Mouse (Mus musculus): ENCODE results near the gene Hinfp. TPM values are rescaled to one million over a fixed set of nuclear protein-coding genes. Genes with fewer than 3 reads are reported as not detected.
"Not testable (repeated sequence)": the region's sequence is repeated elsewhere in the genome, so short reads cannot be mapped to it uniquely, and the experiment has no call there.

Gene Hinfp
- total RNA-seq, 2 experiments from 2014 or later, result 34.0 to 35.8 TPM

- no peak for DNase-seq
- intact Hi-C loops (cut with DNase I), result no loop called here
Observed at GRCm38 (mm10) chr9:44314257-44314547, 8.7 kb upstream of the Hinfp start.

DNA sequence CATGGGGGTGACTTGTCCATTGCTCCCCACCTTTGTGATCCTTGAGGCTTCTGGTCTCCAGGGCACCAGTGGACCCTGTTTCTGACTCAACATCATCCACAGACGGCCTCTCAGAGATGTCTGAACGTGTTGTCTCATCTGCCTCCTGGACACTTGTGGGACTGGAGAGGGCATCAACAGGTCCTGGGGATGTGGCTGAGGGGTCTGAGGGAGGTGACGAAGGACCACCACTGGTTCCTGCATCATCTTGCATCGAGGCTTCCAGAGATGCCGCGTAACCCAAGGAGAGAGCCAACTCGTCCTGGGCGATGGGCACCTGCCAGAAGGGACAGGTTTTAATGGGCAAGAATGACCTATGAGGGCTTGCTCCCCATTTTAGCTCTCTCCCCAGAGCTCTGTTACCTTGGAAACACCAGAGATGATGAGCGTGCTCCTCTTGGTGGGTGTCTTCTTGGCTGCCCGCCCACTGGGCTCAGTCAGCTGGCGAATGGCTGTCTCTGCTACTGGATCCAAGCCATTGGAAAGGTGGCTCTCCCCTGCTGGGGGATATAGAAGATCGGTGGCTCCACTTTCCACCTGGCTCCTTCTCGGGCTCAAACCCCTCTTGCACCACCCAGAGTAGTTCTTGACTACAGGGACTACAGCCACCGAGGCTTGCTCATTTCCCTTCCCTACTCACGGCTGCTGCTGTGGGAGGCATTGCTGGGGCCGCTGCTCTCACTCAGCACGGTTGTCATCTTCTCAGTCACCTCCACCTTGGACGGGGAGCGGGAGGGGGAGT, 8.2 kb upstream of the Hinfp start:
- peak; percentile 74 for DNase-seq
- intact Hi-C loops (cut with DNase I), result no loop called here

GRCm38 (mm10) chr9:44311136-44312134, 6.0 kb upstream of the Hinfp start:
- intact Hi-C loops (cut with DNase I), result no loop called here
- no peak for DNase-seq

DNA sequence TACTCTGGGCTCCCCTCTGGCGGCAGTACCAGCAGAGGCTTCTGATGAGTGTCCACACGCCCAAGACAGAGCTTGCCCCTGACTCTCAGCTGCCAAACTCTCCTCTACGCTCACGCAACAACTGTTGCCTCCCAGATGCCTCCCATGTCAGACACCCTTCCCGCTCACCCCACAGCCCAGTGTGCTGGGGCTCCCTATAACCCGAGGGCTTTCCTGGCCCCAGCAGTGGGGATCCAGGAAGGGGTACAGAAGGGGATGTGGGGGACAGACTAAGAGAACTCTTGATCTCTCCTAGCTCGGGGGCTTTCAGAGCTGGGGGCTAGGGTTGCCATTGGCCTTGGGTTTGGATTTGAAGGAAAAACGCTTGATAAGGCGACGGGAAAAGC, 5.3 kb upstream of the Hinfp start:
- DNase-seq, result no peak
- intact Hi-C loops (cut with DNase I), result no loop called here

DNA sequence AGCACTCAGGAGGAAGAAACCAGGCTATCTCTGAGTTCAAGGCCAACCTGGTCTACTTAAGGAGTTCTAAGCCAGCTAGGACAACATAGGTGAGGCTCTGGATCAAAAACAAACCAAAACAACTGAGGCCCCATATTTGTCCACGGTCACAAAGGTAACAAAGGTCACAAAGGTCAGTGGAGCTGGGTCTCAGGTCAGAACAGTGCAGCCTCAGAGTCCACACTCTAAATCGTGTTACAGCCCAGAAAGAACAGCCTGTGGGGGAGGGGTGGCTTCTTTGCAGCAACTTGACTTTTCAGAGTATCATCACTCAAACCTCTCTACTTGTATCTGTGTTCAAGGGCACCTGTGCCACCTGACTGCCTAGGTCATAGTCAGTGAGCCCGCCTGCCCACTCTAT, 4.3 kb upstream of the Hinfp start:
- DNase-seq, result no peak
- intact Hi-C loops (cut with DNase I), result no loop called here

- DNase-seq, result no peak
- intact Hi-C loops (cut with DNase I), result no loop called here
Observed at GRCm38 (mm10) chr9:44307248-44307647, 1.8 kb upstream of the Hinfp start.

GRCm38 (mm10) chr9:44306532-44306931, 1.1 kb upstream of the Hinfp start:
- intact Hi-C loops (cut with DNase I), result no loop called here
- no peak for DNase-seq

DNA sequence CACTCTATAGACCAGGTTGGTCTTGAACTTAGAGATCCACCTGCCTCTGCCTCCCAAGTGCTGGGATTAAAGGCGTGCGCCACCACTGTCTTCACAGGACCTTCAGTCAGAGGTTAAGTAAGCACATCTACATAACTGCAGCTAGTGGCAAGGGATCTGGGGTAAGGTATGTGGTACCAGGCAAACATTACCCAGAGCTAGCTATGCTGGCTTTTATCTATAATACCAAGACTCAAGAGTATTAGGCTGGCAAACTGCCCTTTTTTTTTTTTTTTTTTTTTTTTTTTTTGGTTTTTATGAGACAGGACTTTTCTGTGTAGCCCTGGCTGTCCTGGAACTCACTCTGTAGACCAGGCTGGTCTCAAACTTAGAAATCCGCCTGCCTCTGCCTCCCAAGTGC, 5.5 kb downstream of the Hinfp start:
- DNase-seq; intact Hi-C loops (cut with DNase I): not testable (repeated sequence)

DNA sequence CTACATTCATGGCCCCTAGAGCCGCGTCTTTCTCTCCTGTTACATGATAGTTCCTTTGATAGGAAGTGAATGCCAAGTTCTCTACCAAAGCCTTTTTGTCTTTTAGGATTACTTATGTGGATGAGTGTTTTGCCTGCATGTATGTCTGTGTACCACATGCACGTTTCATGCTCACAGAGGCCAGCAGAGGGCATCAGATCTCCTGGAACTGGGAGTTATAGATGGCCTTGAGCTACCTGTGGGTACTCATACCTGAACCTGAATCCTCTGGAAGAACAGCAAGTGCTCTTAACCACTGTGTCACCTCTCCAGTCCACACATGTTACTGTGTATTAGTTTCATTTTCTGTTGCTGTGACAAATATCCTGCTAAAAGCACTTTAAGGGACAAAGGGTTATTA, 13.0 kb downstream of the Hinfp start:
- DNase-seq, result peak; percentile 39
- intact Hi-C loops (cut with DNase I), result no loop called here

DNA sequence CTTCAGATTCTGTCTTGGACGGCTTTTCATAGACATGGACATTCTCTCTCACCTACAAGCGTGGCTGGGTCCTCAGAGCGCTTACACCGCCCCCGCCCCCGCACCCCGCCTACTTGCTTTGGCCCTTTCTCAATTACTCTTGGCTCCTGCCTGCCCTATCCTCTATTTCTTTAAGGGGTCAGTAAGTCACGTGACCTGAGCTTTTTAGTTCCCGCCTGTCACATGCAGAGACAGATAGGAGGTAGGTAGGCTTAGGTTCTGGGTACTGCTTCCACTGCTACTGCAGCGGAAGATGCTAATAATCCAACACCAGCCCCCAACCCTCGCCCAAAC, 16.5 kb downstream of the Hinfp start:
- no peak for DNase-seq
- intact Hi-C loops (cut with DNase I), result no loop called here

DNA sequence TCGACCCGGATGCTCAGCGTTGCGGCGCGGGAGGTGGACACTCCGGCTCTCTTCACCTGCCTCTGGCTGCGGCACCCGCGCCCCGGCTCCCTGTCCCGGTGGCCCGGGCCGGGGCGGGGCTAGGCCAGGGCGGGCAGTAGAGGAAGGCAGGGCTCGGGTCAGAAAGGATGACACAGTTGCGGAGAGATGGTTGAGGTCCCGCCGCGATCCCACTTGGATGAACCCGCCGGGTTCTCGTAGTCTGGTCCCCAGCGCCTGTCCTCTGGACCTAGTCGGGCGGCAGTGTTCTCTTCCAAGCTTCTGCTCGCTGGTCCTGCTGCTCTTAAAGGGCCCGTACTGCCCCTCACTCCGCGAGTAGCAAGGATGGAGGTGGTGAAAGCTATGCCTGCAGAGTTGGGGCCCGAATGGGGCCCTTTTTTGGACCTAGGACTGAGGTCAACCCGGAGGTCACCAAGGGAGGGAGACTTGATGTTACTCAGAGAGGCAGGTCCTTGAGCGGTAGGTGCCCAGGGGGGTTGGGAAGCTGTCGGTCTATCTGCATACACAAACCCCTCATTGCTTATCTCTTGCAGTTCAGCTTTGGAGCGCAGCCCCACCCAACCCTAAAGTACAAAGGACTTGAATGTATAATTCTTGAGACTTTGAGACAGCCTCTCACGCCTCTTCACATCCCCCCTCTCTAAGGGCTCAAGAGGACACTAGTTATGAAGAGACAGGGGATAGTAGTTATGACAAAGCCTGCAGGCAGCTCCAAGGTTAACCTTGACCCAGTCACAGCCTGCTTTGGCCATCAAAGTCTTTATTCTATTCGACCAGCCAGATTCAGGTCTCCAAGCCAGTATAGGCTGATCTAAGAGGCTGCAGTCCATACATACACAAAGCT, 17.2 kb downstream of the Hinfp start, which contains the start of gene Abcg4:
Gene Abcg4 (minus strand): TSS at position 540 of the 883 bp plus-strand sequence.
- intact Hi-C loops (cut with DNase I), result no loop called here
- peak; percentile 47 for DNase-seq

- DNase-seq, result peak; percentile 57
- intact Hi-C loops (cut with DNase I), result no loop called here
Observed at GRCm38 (mm10) chr9:44287401-44288075, 17.9 kb downstream of the Hinfp start.

DNA sequence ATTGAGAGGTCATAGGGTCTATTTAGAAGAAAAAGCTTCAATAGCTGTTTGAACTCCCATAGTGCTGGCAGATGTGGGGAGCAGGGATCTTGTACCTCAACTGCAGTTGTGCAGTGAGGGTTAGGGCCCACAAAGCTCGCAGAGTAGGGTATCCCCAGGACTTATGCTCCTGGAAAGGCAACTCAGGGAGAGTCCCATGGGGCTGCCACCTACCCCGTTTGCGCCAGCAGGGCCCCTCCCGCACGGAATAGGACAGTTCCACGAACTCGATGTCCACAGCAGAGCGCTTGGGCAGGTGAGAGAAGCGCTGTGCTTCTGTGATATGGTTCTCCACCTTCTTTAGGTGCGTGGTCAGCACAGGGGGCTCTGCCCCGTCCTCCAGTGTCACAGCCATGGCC, 18.5 kb downstream of the Hinfp start:
- no peak for DNase-seq
- intact Hi-C loops (cut with DNase I), result no loop called here

- intact Hi-C loops (cut with DNase I), result no loop called here
- DNase-seq, result no peak
Observed at GRCm38 (mm10) chr9:44286256-44286850, 19.1 kb downstream of the Hinfp start.

GRCm38 (mm10) chr9:44283183-44283582, 22.3 kb downstream of the Hinfp start:
- intact Hi-C loops (cut with DNase I), result no loop called here
- no peak for DNase-seq

GRCm38 (mm10) chr9:44269973-44270372, 35.5 kb downstream of the Hinfp start:
- no peak for DNase-seq
- intact Hi-C loops (cut with DNase I), result no loop called here

DNA sequence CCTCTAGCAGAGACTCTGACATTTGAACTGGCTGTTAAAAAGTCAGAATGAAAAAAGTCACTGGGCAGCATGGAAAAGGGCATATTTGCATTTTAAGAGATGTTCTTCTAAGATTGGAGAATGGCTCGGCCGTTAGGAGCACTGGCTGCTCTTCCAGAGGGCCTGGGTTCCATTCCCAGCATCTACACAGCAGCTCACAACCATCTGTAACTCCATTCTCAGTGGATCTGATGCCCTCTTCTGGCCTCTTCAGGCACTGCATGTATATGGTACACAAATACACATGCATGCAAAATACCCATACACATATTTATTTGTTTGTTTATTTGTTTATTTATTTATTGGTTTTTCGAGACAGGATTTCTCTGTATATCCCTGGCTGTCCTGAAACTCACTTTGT, 36.4 kb downstream of the Hinfp start:
- intact Hi-C loops (cut with DNase I), result no loop called here
- no peak for DNase-seq

DNA sequence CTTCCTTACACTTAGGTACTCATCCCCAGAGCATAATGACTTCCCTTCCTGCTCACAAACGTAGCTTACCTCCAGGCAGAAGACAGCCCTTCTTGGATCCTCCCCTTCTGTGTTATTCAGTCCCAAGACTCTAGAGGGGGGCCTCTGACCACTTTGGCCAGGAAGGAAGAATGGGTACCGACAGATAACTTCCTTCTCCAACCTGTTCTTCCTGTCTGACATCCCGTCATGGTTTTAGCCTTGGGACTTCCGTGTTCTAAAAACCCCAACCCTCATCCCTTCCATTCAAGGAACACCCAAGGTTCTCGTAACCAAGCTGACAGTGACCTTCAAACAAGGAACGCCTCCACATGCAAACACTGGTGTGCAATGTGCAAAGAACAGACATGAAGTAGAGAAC, 37.0 kb downstream of the Hinfp start, which contains the start of gene Nlrx1:
Gene Nlrx1 (minus strand): TSS at position 168 of the 400 bp plus-strand sequence.
- intact Hi-C loops (cut with DNase I), result no loop called here

GRCm38 (mm10) chr9:44268027-44268360, 37.5 kb downstream of the Hinfp start:
- DNase-seq, result peak; percentile 90
- intact Hi-C loops (cut with DNase I), result no loop called here

More for the DNA sequence above, 37.0 kb downstream of the Hinfp start, which contains the start of gene Nlrx1:
- DNase-seq, result no peak

Measured in left cerebral cortex, postnatal 4 days (tissue).